In the genomic region with DNA sequence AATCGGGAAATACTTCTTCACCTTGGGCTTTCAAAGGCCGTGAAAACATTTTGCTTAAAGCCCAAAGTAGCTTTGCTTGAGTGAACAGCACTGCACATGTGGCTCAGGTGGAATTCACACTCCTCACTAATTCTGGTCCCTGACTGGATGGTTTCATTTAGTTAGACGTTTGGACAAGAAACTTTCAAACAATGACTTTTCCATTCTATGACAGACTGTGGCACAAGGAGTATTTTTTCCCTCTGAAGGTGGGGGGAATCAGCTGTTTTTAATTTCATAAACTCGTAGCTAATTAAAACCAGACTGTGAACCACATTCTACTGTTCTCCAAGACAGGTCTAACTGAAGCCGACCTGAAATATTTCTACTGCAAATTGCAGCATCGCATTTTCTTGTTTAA, we compare ENCODE assay signal across 13 mouse cellular contexts. TPM values are rescaled to one million over a fixed set of nuclear protein-coding genes. Genes with fewer than 3 reads are reported as not detected.
DNase-seq lines count a peak whose midpoint lies in the region; ATAC-seq and TF ChIP-seq lines count a peak whose summit lies in the region.
"Had no signal": no experiment of that assay in that cellular context is flagged by ENCODE, and none has a peak within 500 bp of the region (broad histone marks: within the 10 kb centered on the region; RNA-seq: fewer than 3 reads in every experiment).

No protein-coding gene starts in this region.

- H3K9me3 ChIP-seq in intestine, embryonic 14.5 days (ENCODE audit: control insufficient read depth, low read length), result no peaks in the 10 kb centered on the region
- H3K9me3 ChIP-seq in intestine, embryonic 16.5 days (ENCODE audit: control insufficient read depth, low read length), result no peaks in the 10 kb centered on the region
- H3K9me3 ChIP-seq in midbrain, embryonic 14.5 days (ENCODE audit: control insufficient read depth, low read length), result no peaks in the 10 kb centered on the region
- no peaks in the 10 kb centered on the region for H3K9me3 ChIP-seq in midbrain, embryonic 15.5 days
- no peaks in the 10 kb centered on the region for H3K9me3 ChIP-seq in hindbrain, embryonic 14.5 days (ENCODE audit: control insufficient read depth, low read length)
- H3K9me3 ChIP-seq in stomach, embryonic 16.5 days (replicated peaks; ENCODE audit: control insufficient read depth, low read length), result no peaks in the 10 kb centered on the region
- H3K9me3 ChIP-seq: liver, embryonic 12.5 days; megakaryocyte, embryonic 14.5 days had no signal

- peak overlapping the region; percentile 43; the same call in 1 of the 2 replicates for H3K4me3 ChIP-seq in intestine, embryonic 14.5 days (ENCODE audit: low read depth, low read length)
- no peak overlapping the region for H3K4me3 ChIP-seq in intestine, embryonic 16.5 days (ENCODE audit: low read length)
- no peak overlapping the region for H3K4me3 ChIP-seq in midbrain, embryonic 14.5 days (replicated peaks; ENCODE audit: low read depth, low read length)
- no peak overlapping the region for H3K4me3 ChIP-seq in midbrain, embryonic 15.5 days
- no peak overlapping the region for H3K4me3 ChIP-seq in hindbrain, embryonic 14.5 days (replicated peaks; ENCODE audit: low read length)
- H3K4me3 ChIP-seq in stomach, embryonic 16.5 days (replicated peaks; ENCODE audit: low read length), result no peak overlapping the region
- no peak overlapping the region for H3K4me3 ChIP-seq in cerebellum, adult 2 months (replicated peaks; ENCODE audit: insufficient read depth, low read depth, low read length)

- no peak for ATAC-seq in intestine, embryonic 14.5 days (replicated peaks; ENCODE audit: low FRiP score, low TSS enrichment, low read depth)
- ATAC-seq in intestine, embryonic 16.5 days, result no peak
- no peak for ATAC-seq in midbrain, embryonic 14.5 days (ENCODE audit: low FRiP score, low TSS enrichment)
- no peak for ATAC-seq in midbrain, embryonic 15.5 days (replicated peaks)
- ATAC-seq in hindbrain, embryonic 14.5 days (ENCODE audit: low FRiP score), result no peak
- no peak for ATAC-seq in stomach, embryonic 16.5 days (ENCODE audit: insufficient read depth, low FRiP score)

- DNase-seq in intestine, embryonic 14.5 days (ENCODE audit: low spot score), result no peak
- DNase-seq in midbrain, embryonic 14.5 days, result no peak
- no peak for DNase-seq in hindbrain, embryonic 14.5 days (ENCODE audit: low spot score)
- DNase-seq in left cerebral cortex, adult 18-20 months (ENCODE audit: low spot score in 2 of 2), result no peak
- no peak for DNase-seq in cerebellum, adult 2 months

- no peaks in the 10 kb centered on the region for H3K36me3 ChIP-seq in intestine, embryonic 14.5 days (ENCODE audit: control insufficient read depth, insufficient read depth, low read length)
- H3K36me3 ChIP-seq in intestine, embryonic 16.5 days (ENCODE audit: control insufficient read depth, insufficient read depth, low read length), result no peaks in the 10 kb centered on the region
- H3K36me3 ChIP-seq in midbrain, embryonic 14.5 days (ENCODE audit: control insufficient read depth, insufficient read depth, low read length), result no peaks in the 10 kb centered on the region
- H3K36me3 ChIP-seq in midbrain, embryonic 15.5 days (replicated peaks), result no peaks in the 10 kb centered on the region
- H3K36me3 ChIP-seq in hindbrain, embryonic 14.5 days (replicated peaks; ENCODE audit: control insufficient read depth, insufficient read depth), result no peaks in the 10 kb centered on the region
- no peaks in the 10 kb centered on the region for H3K36me3 ChIP-seq in stomach, embryonic 16.5 days (ENCODE audit: control insufficient read depth, insufficient read depth, low read length)
- H3K36me3 ChIP-seq: liver, embryonic 12.5 days had no signal

- no peak overlapping the region for H3K9ac ChIP-seq in intestine, embryonic 14.5 days (ENCODE audit: low read length)
- no peak overlapping the region for H3K9ac ChIP-seq in intestine, embryonic 16.5 days (ENCODE audit: low read depth, low read length)
- H3K9ac ChIP-seq in midbrain, embryonic 14.5 days (replicated peaks; ENCODE audit: low read length), result no peak overlapping the region
- H3K9ac ChIP-seq in midbrain, embryonic 15.5 days, result no peak overlapping the region
- H3K9ac ChIP-seq in hindbrain, embryonic 14.5 days, result no peak overlapping the region
- H3K9ac ChIP-seq in stomach, embryonic 16.5 days (ENCODE audit: low read length), result no peak overlapping the region
- H3K9ac ChIP-seq: liver, embryonic 12.5 days had no signal

- H3K4me1 ChIP-seq in intestine, embryonic 14.5 days (replicated peaks; ENCODE audit: control insufficient read depth, insufficient read depth, low read length), result peaks cover 6% of the 10 kb centered on the region
- H3K4me1 ChIP-seq in intestine, embryonic 16.5 days (ENCODE audit: control insufficient read depth, insufficient read depth, low read length), result peaks cover 7% of the 10 kb centered on the region
- H3K4me1 ChIP-seq in midbrain, embryonic 14.5 days (ENCODE audit: control insufficient read depth, insufficient read depth, low read length), result 0 out of 2 replicates have a peak, but pooled peaks cover 7% of the 10 kb centered on the region
- H3K4me1 ChIP-seq in midbrain, embryonic 15.5 days, result peaks cover 7% of the 10 kb centered on the region
- H3K4me1 ChIP-seq in hindbrain, embryonic 14.5 days (replicated peaks; ENCODE audit: control insufficient read depth, insufficient read depth, low read length), result peaks cover 10% of the 10 kb centered on the region; the same call in 1 of the 2 replicates
- H3K4me1 ChIP-seq in stomach, embryonic 16.5 days (ENCODE audit: control insufficient read depth, insufficient read depth, low read length), result peaks cover 5% of the 10 kb centered on the region; the same call in 1 of the 2 replicates
- peaks cover 2% of the 10 kb centered on the region; the same call in 1 of the 2 replicates for H3K4me1 ChIP-seq in cerebellum, adult 2 months (ENCODE audit: control insufficient read depth, insufficient read depth, low read length)

- WGBS in intestine, embryonic 14.5 days, result 33% methylated on average over 6 of the region's 6 CpGs
- 36% methylated on average over 6 of the region's 6 CpGs for WGBS in intestine, embryonic 16.5 days
- WGBS in midbrain, embryonic 14.5 days, result 31% methylated on average over 6 of the region's 6 CpGs
- 33% methylated on average over 6 of the region's 6 CpGs for WGBS in midbrain, embryonic 15.5 days
- 27% methylated on average over 6 of the region's 6 CpGs for WGBS in hindbrain, embryonic 14.5 days
- 29% methylated on average over 6 of the region's 6 CpGs for WGBS in stomach, embryonic 16.5 days
- 32% methylated on average over 6 of the region's 6 CpGs for WGBS in cerebellum, adult 2 months

- TF ChIP-seq POLR2A in cerebellum, adult 2 months (IDR thresholded peaks at IDR 0.05; ENCODE audit: borderline replicate concordance, insufficient read depth, low read length), result no peak

- TF ChIP-seq CTCF in cerebellum, adult 2 months (IDR thresholded peaks at IDR 0.05; ENCODE audit: borderline replicate concordance, insufficient read depth, low read depth, low read length), result no peak

- H3K4me2 ChIP-seq in intestine, embryonic 14.5 days (ENCODE audit: low read length), result peak overlapping the region; percentile 90
- H3K4me2 ChIP-seq in intestine, embryonic 16.5 days (ENCODE audit: low read depth, low read length), result no peak overlapping the region
- H3K4me2 ChIP-seq in midbrain, embryonic 14.5 days (ENCODE audit: low read length), result peak overlapping the region; percentile 77; the same call in 1 of the 2 replicates
- no peak overlapping the region for H3K4me2 ChIP-seq in midbrain, embryonic 15.5 days
- peak overlapping the region; percentile 71 for H3K4me2 ChIP-seq in hindbrain, embryonic 14.5 days (replicated peaks)
- 0 out of 2 replicates have a peak overlapping the region, but pooled peaks have one; percentile 78 for H3K4me2 ChIP-seq in stomach, embryonic 16.5 days (ENCODE audit: low read depth, low read length)

- H3K27ac ChIP-seq in intestine, embryonic 14.5 days (ENCODE audit: low read depth), result no peak overlapping the region
- H3K27ac ChIP-seq in intestine, embryonic 16.5 days (ENCODE audit: low read length), result no peak overlapping the region
- H3K27ac ChIP-seq in midbrain, embryonic 14.5 days (replicated peaks; ENCODE audit: low read depth, low read length), result no peak overlapping the region
- H3K27ac ChIP-seq in midbrain, embryonic 15.5 days, result no peak overlapping the region
- no peak overlapping the region for H3K27ac ChIP-seq in hindbrain, embryonic 14.5 days
- H3K27ac ChIP-seq in stomach, embryonic 16.5 days (ENCODE audit: low read length), result no peak overlapping the region
- no peak overlapping the region for H3K27ac ChIP-seq in cerebellum, adult 2 months (ENCODE audit: insufficient read depth, low read length)
- H3K27ac ChIP-seq: liver, embryonic 12.5 days had no signal

- peaks cover 22% of the 10 kb centered on the region; the same call in 1 of the 2 replicates for H3K27me3 ChIP-seq in intestine, embryonic 14.5 days (replicated peaks; ENCODE audit: control insufficient read depth, insufficient read depth, low read length)
- H3K27me3 ChIP-seq in intestine, embryonic 16.5 days (replicated peaks; ENCODE audit: control insufficient read depth, insufficient read depth, low read length), result no peaks in the 10 kb centered on the region; the same call in 1 of the 2 replicates
- H3K27me3 ChIP-seq in midbrain, embryonic 14.5 days (ENCODE audit: control insufficient read depth, insufficient read depth, low read length), result peaks cover 12% of the 10 kb centered on the region; the same call in 1 of the 2 replicates
- H3K27me3 ChIP-seq in midbrain, embryonic 15.5 days (replicated peaks), result peaks cover 14% of the 10 kb centered on the region
- H3K27me3 ChIP-seq in hindbrain, embryonic 14.5 days (ENCODE audit: control insufficient read depth, insufficient read depth, low read length), result peaks cover 23% of the 10 kb centered on the region; the same call in 1 of the 2 replicates
- H3K27me3 ChIP-seq in stomach, embryonic 16.5 days (ENCODE audit: control insufficient read depth, insufficient read depth, low read length), result no peaks in the 10 kb centered on the region; the same call in 1 of the 2 replicates
- no peaks in the 10 kb centered on the region for H3K27me3 ChIP-seq in cerebellum, adult 2 months (ENCODE audit: control insufficient read depth, insufficient read depth, low read length)

RNA-seq across cellular contexts. Expression of a gene that starts 28.5 kb away (rescaled TPM):
- 0.62 and 2.3 TPM in 2 replicates for polyA plus RNA-seq in intestine, embryonic 14.5 days (2014; fragmentation: Nextera tagmentation; extraction: Ambion mirVana)
- polyA plus RNA-seq in intestine, embryonic 16.5 days (2015; fragmentation: Nextera tagmentation; extraction: Ambion mirVana), result 2.9 and 3.2 TPM in 2 replicates
- polyA plus RNA-seq in midbrain, embryonic 14.5 days (2014; fragmentation: Nextera tagmentation; extraction: Ambion mirVana), result 37.0 and 40.2 TPM in 2 replicates
- 21.0 and 21.4 TPM in 2 replicates for polyA plus RNA-seq in midbrain, embryonic 15.5 days (2015; fragmentation: Nextera tagmentation; extraction: Ambion mirVana)
- polyA plus RNA-seq in hindbrain, embryonic 14.5 days (2014; fragmentation: Nextera tagmentation; extraction: Ambion mirVana), result 35.4 and 38.0 TPM in 2 replicates
- polyA plus RNA-seq in stomach, embryonic 16.5 days (2015; fragmentation: Nextera tagmentation; extraction: Ambion mirVana), result 1.1 and 1.8 TPM in 2 replicates
- total RNA-seq in left cerebral cortex, adult 18-20 months (2021), result 10 to 100 TPM; 16.1 to 19.4 TPM
- 240 and 303 TPM in 2 replicates for polyA plus RNA-seq in cerebellum, adult 2 months (2012; rRNA removed)
- total RNA-seq: gastrocnemius, adult 8-10 months; heart, postnatal 25 days; neutrophil, adult 5-6 weeks had no signal
- polyA plus RNA-seq: liver, embryonic 12.5 days had no signal

RNA-seq across cellular contexts. Expression of a gene that starts 28.6 kb away (rescaled TPM):
- polyA plus RNA-seq in intestine, embryonic 14.5 days (2014; fragmentation: Nextera tagmentation; extraction: Ambion mirVana), result 0.64 TPM in 1 of 2 replicates, not detected in the other
- 0.94 and 1.1 TPM in 2 replicates for polyA plus RNA-seq in intestine, embryonic 16.5 days (2015; fragmentation: Nextera tagmentation; extraction: Ambion mirVana)
- 1.1 and 3.3 TPM in 2 replicates for polyA plus RNA-seq in midbrain, embryonic 14.5 days (2014; fragmentation: Nextera tagmentation; extraction: Ambion mirVana)
- polyA plus RNA-seq in midbrain, embryonic 15.5 days (2015; fragmentation: Nextera tagmentation; extraction: Ambion mirVana), result 0.80 and 1.1 TPM in 2 replicates
- 1.2 and 1.7 TPM in 2 replicates for polyA plus RNA-seq in hindbrain, embryonic 14.5 days (2014; fragmentation: Nextera tagmentation; extraction: Ambion mirVana)
- polyA plus RNA-seq in stomach, embryonic 16.5 days (2015; fragmentation: Nextera tagmentation; extraction: Ambion mirVana), result 1.5 and 1.7 TPM in 2 replicates
- total RNA-seq in left cerebral cortex, adult 18-20 months (2021), result 1 to 10 TPM; 3.6 to 3.8 TPM
- polyA plus RNA-seq in cerebellum, adult 2 months (2012; rRNA removed), result 13.1 and 17.8 TPM in 2 replicates

Comparison
In these comparisons a context has a peak if more than half of its experiments do, and no peak if none do; other contexts are left out.
1. H3K4me2 ChIP-seq: peak in intestine, embryonic 14.5 days (single experiment), midbrain, embryonic 14.5 days (single experiment), hindbrain, embryonic 14.5 days (single experiment) and stomach, embryonic 16.5 days (single experiment); none in intestine, embryonic 16.5 days (single experiment) and midbrain, embryonic 15.5 days (single experiment).